Mouse (Mus musculus) bone marrow macrophage, adult 2 months (primary cell): Measurements from ENCODE around the gene Apip.

Source experiments
- CTCF ChIP-seq: IDR thresholded peaks from 2 replicates; pipeline ENCODE4 v1.5.1; 2012; ENCODE audit warnings: low read depth, mild to moderate bottlenecking, low read length, moderate library complexity
- POLR2A ChIP-seq: IDR thresholded peaks from 2 replicates; pipeline ENCODE4 v1.6.1; 2012; ENCODE audit warnings: mild to moderate bottlenecking, low read depth, low read length, borderline replicate concordance

- TF ChIP-seq POLR2A, result no peak
- no peak for TF ChIP-seq CTCF
Observed at GRCm38 (mm10) chr2:103085633-103086032, 12.2 kb downstream of the Apip start.
